Mouse (Mus musculus) embryo, embryonic 11.5 days (tissue): ENCODE measurements at regions not wholly inside any gene's neighbourhood (a gene's known extent, or its start where the extent isn't known, plus 50 kb on each side); places are given as distances from the start of the nearest gene placed in this dataset.

ENCODE experiments used
- DNase-seq: peaks from one replicate; pipeline ENCODE4 v3.0.0-alpha.2; 2012; ENCODE audit warnings: low read depth, low spot score

- DNase-seq: no peak
These were observed 70.3 kb downstream of the Matn1 start for GRCm38 (mm10) chr4:131014301-131015081.

- DNase-seq: no peak
These were observed 71.0 kb downstream of the Matn1 start for GRCm38 (mm10) chr4:131015156-131015555.

GRCm38 (mm10) chr4:131023601-131024000 is 79.4 kb downstream of the Matn1 start:
- no peak for DNase-seq

- no peak for DNase-seq
These were observed 92.1 kb downstream of the Matn1 start for GRCm38 (mm10) chr4:131036292-131036691.

- no peak for DNase-seq
These were observed 93.0 kb downstream of the Matn1 start for GRCm38 (mm10) chr4:131037179-131037578.

GRCm38 (mm10) chr4:131039686-131040085 is 95.5 kb downstream of the Matn1 start:
- no peak for DNase-seq

GRCm38 (mm10) chr4:131041210-131041609 is 97.0 kb downstream of the Matn1 start:
- no peak for DNase-seq

GRCm38 (mm10) chr4:131046101-131046500 is 101.9 kb downstream of the Matn1 start:
- no peak for DNase-seq

- no peak for DNase-seq
These were observed 102.9 kb downstream of the Matn1 start for GRCm38 (mm10) chr4:131046969-131047650.

- no peak for DNase-seq
These were observed 112.1 kb downstream of the Matn1 start for GRCm38 (mm10) chr4:131056293-131056692.

- DNase-seq: no peak
These were observed 115.4 kb downstream of the Matn1 start for GRCm38 (mm10) chr4:131059572-131059971.

GRCm38 (mm10) chr4:131060191-131060680 is 116.1 kb downstream of the Matn1 start:
- no peak for DNase-seq

- no peak for DNase-seq
These were observed 116.5 kb downstream of the Matn1 start for GRCm38 (mm10) chr4:131060706-131061105.

GRCm38 (mm10) chr4:131062592-131062991 is 118.4 kb downstream of the Matn1 start:
- DNase-seq: no peak

- no peak for DNase-seq
These were observed 122.2 kb downstream of the Matn1 start for GRCm38 (mm10) chr4:131066186-131066939.

- DNase-seq: no peak
These were observed 126.4 kb downstream of the Matn1 start for GRCm38 (mm10) chr4:131070566-131070965.

- DNase-seq: no peak
These were observed 128.4 kb downstream of the Matn1 start for GRCm38 (mm10) chr4:131072623-131073022.

GRCm38 (mm10) chr4:131073420-131073819 is 129.2 kb downstream of the Matn1 start:
- no peak for DNase-seq

GRCm38 (mm10) chr4:131075326-131075932 is 131.2 kb downstream of the Matn1 start:
- DNase-seq: no peak

- no peak for DNase-seq
These were observed 132.4 kb downstream of the Matn1 start for GRCm38 (mm10) chr4:131076628-131077027.

GRCm38 (mm10) chr4:131080113-131080512 is 135.9 kb downstream of the Matn1 start:
- no peak for DNase-seq

GRCm38 (mm10) chr4:131083405-131083804 is 139.2 kb downstream of the Matn1 start:
- no peak for DNase-seq
